Mouse (Mus musculus) lung, adult 2 months (tissue): ENCODE data around the gene Grik4.

Source experiments
- CTCF ChIP-seq: fragments of 200-500 bp; IDR thresholded peaks from 2 replicates; pipeline ENCODE4 v1.5.1; 2011; ENCODE audit warnings: mild to moderate bottlenecking, low read length, control low read depth; ENCODE audit not compliant: insufficient read depth
- POLR2A ChIP-seq: fragments of 200-500 bp; IDR thresholded peaks from 2 replicates; pipeline ENCODE4 v1.6.1; 2011; ENCODE audit warnings: low read depth, mild to moderate bottlenecking, control low read depth, low read length, borderline replicate concordance; ENCODE audit errors: extremely low read depth

DNA sequence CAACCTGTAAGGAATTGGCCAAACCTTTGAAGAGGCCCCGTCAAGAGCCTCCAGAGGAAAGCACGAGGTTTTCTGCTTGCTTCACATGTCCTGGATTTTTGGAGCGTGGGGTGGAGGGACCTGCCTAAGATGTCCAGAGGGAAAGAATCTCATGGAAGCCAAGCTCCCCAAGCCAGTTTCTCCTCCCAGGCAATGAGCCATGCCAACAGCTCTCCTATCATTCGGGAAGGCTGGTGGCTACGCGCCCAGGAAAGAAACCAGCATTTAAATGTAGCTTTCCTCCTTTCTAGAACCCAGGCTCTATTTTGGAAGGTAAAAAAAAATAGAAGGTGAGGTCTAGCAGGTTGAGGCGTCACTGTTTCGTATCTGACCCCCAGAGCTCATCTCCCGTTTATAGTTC, 222.6 kb downstream of the Grik4 start:
- TF ChIP-seq CTCF, result no peak
- TF ChIP-seq POLR2A, result no peak
